Mouse (Mus musculus) hindbrain, embryonic 13.5 days (tissue): ENCODE data around the gene Lrrc31. TPM values are rescaled to one million over a fixed set of nuclear protein-coding genes. Genes with fewer than 3 reads are reported as not detected.

Experiments
- ATAC-seq: fragments of 200-750 bp; cut with Nextera tagmentation; 2 replicates; pipeline ENCODE4 v1.8.0; 2017; ENCODE audit warnings: moderate TSS enrichment; ENCODE audit not compliant: low FRiP score
- H3K27ac ChIP-seq: fragments of 300-500 bp; sonication (generic); 2 replicates; pipeline ENCODE4 v1.5.1; 2015; ENCODE audit warnings: inconsistent platforms, mild to moderate bottlenecking, moderate library complexity
- H3K27me3 ChIP-seq: fragments of 300-500 bp; sonication (generic); 2 replicates; pipeline ENCODE4 v1.6.1; 2015; ENCODE audit warnings: mild to moderate bottlenecking, inconsistent platforms
- H3K36me3 ChIP-seq: fragments of 300-500 bp; sonication (generic); 2 replicates; pipeline ENCODE4 v1.6.1; 2015; ENCODE audit warnings: mild to moderate bottlenecking, inconsistent platforms
- H3K4me1 ChIP-seq: fragments of 300-500 bp; sonication (generic); replicated peaks from 2 replicates; pipeline ENCODE4 v1.6.1; 2015; ENCODE audit warnings: inconsistent platforms
- H3K4me2 ChIP-seq: fragments of 300-500 bp; sonication (generic); 2 replicates; pipeline ENCODE4 v1.6.1; 2015; ENCODE audit warnings: inconsistent platforms, mild to moderate bottlenecking, moderate library complexity
- H3K4me3 ChIP-seq: fragments of 300-500 bp; sonication (generic); 2 replicates; pipeline ENCODE4 v1.5.1; 2015; ENCODE audit warnings: mild to moderate bottlenecking, inconsistent platforms
- H3K9ac ChIP-seq: fragments of 300-500 bp; sonication (generic); 2 replicates; pipeline ENCODE4 v1.6.1; 2015; ENCODE audit warnings: mild to moderate bottlenecking, inconsistent platforms
- H3K9me3 ChIP-seq: fragments of 300-500 bp; sonication (generic); 2 replicates; pipeline ENCODE4 v1.6.1; 2016; ENCODE audit warnings: inconsistent platforms
- WGBS: fragments of 180-500 bp; shearing (Covaris S2); methylation state at CpG from one replicate; pipeline ENCODE4 v1.1.7; 2015; 5-methylcytosine and 5-hydroxymethylcytosine counted together
- polyA plus RNA-seq: library from polyadenylated mRNA; unstranded; fragments of >200 nt; fragmentation: Nextera tagmentation; extraction: Ambion mirVana; gene quantifications from 2 replicates; pipeline ENCODE4 v1.2.1, GENCODE M21; 2015

Lrrc31 gene
- polyA plus RNA-seq, 1 experiment from 2014 or later: 0.39 TPM

GRCm38 (mm10) chr3:30722461-30722860 is 22.8 kb upstream of the Lrrc31 start:
- Histone ChIP-seq H3K9ac (no peak overlapping the region), H3K36me3 (no peaks in the 10 kb centered on the region), H3K27me3 (no peaks in the 10 kb centered on the region), H3K27ac (no peak overlapping the region), H3K4me3 (no peak overlapping the region), H3K4me1 (peaks cover 4% of the 10 kb centered on the region; the same call in 1 of the 2 replicates), H3K4me2 (no peak overlapping the region), H3K9me3 (no peaks in the 10 kb centered on the region)
- no peak for ATAC-seq
- WGBS: 94% methylated on average over 2 of the region's 2 CpGs

- Histone ChIP-seq H3K4me3 (no peak overlapping the region), H3K4me2 (no peak overlapping the region), H3K36me3 (no peaks in the 10 kb centered on the region), H3K27ac (no peak overlapping the region), H3K4me1 (peaks cover 4% of the 10 kb centered on the region; the same call in 1 of the 2 replicates), H3K27me3 (no peaks in the 10 kb centered on the region), H3K9ac (no peak overlapping the region), H3K9me3 (no peaks in the 10 kb centered on the region)
- WGBS: 82% methylated on average over 4 of the region's 4 CpGs
- ATAC-seq: no peak
Measured at GRCm38 (mm10) chr3:30722036-30722435, 22.4 kb upstream of the Lrrc31 start.

GRCm38 (mm10) chr3:30718649-30719048 is 19.0 kb upstream of the Lrrc31 start:
- WGBS: 95% methylated on average over 3 of the region's 3 CpGs
- no peak for ATAC-seq

GRCm38 (mm10) chr3:30713334-30713733 is 13.7 kb upstream of the Lrrc31 start:
- H3K4me1 ChIP-seq: no peaks in the 10 kb centered on the region
- H3K27ac ChIP-seq: no peak overlapping the region
- no peak overlapping the region for H3K4me2 ChIP-seq
- WGBS: 89% methylated on average over 1 of the region's 1 CpGs
- no peak overlapping the region for H3K9ac ChIP-seq
- no peaks in the 10 kb centered on the region for H3K36me3 ChIP-seq
- H3K4me3 ChIP-seq: no peak overlapping the region
- no peaks in the 10 kb centered on the region for H3K27me3 ChIP-seq
- no peak for ATAC-seq
- H3K9me3 ChIP-seq: no peaks in the 10 kb centered on the region

More at GRCm38 (mm10) chr3:30718649-30719048, 19.0 kb upstream of the Lrrc31 start:
- Histone ChIP-seq H3K4me3 (no peak overlapping the region), H3K27ac (no peak overlapping the region), H3K9ac (no peak overlapping the region), H3K9me3 (no peaks in the 10 kb centered on the region), H3K4me1 (peaks cover 4% of the 10 kb centered on the region; the same call in 1 of the 2 replicates), H3K4me2 (no peak overlapping the region), H3K36me3 (no peaks in the 10 kb centered on the region), H3K27me3 (no peaks in the 10 kb centered on the region)

GRCm38 (mm10) chr3:30710191-30710590 is 10.5 kb upstream of the Lrrc31 start:
- no peaks in the 10 kb centered on the region for H3K9me3 ChIP-seq
- no peak for ATAC-seq
- H3K27ac ChIP-seq: no peak overlapping the region
- H3K36me3 ChIP-seq: no peaks in the 10 kb centered on the region
- H3K27me3 ChIP-seq: no peaks in the 10 kb centered on the region
- H3K4me3 ChIP-seq: no peak overlapping the region
- no peaks in the 10 kb centered on the region for H3K4me1 ChIP-seq
- no peak overlapping the region for H3K9ac ChIP-seq
- WGBS: 87% methylated on average over 6 of the region's 6 CpGs
- no peak overlapping the region for H3K4me2 ChIP-seq

GRCm38 (mm10) chr3:30706614-30707276 is 7.1 kb upstream of the Lrrc31 start:
- H3K9me3 ChIP-seq: no peaks in the 10 kb centered on the region
- no peak overlapping the region for H3K4me2 ChIP-seq
- H3K36me3 ChIP-seq: no peaks in the 10 kb centered on the region
- H3K4me3 ChIP-seq: no peak overlapping the region
- no peak overlapping the region for H3K27ac ChIP-seq
- no peak for ATAC-seq
- H3K4me1 ChIP-seq: no peaks in the 10 kb centered on the region
- 90% methylated on average over 4 of the region's 4 CpGs for WGBS
- H3K27me3 ChIP-seq: no peaks in the 10 kb centered on the region
- H3K9ac ChIP-seq: no peak overlapping the region

GRCm38 (mm10) chr3:30705977-30706376 is 6.3 kb upstream of the Lrrc31 start:
- H3K4me3 ChIP-seq: no peak overlapping the region
- ATAC-seq: no peak
- no peak overlapping the region for H3K9ac ChIP-seq
- no peak overlapping the region for H3K4me2 ChIP-seq
- H3K27me3 ChIP-seq: no peaks in the 10 kb centered on the region
- no peaks in the 10 kb centered on the region for H3K4me1 ChIP-seq
- H3K9me3 ChIP-seq: no peaks in the 10 kb centered on the region
- WGBS: 86% methylated on average over 3 of the region's 3 CpGs
- H3K36me3 ChIP-seq: no peaks in the 10 kb centered on the region
- H3K27ac ChIP-seq: no peak overlapping the region

GRCm38 (mm10) chr3:30697891-30698290 is 1.8 kb downstream of the Lrrc31 start:
- no peak overlapping the region for H3K4me2 ChIP-seq

GRCm38 (mm10) chr3:30696346-30696745 is 3.3 kb downstream of the Lrrc31 start:
- H3K9ac ChIP-seq: no peak overlapping the region
- no peak overlapping the region for H3K4me2 ChIP-seq
- H3K27me3 ChIP-seq: no peaks in the 10 kb centered on the region
- no peak overlapping the region for H3K4me3 ChIP-seq
- H3K27ac ChIP-seq: no peak overlapping the region
- 15% methylated on average over 2 of the region's 2 CpGs for WGBS
- no peaks in the 10 kb centered on the region for H3K9me3 ChIP-seq
- H3K36me3 ChIP-seq: no peaks in the 10 kb centered on the region
- H3K4me1 ChIP-seq: no peaks in the 10 kb centered on the region
- ATAC-seq: no peak

More at GRCm38 (mm10) chr3:30697891-30698290, 1.8 kb downstream of the Lrrc31 start:
- no peak overlapping the region for H3K9ac ChIP-seq
- no peaks in the 10 kb centered on the region for H3K9me3 ChIP-seq
- no peaks in the 10 kb centered on the region for H3K4me1 ChIP-seq
- WGBS: 62% methylated on average over 4 of the region's 4 CpGs
- H3K36me3 ChIP-seq: no peaks in the 10 kb centered on the region
- no peak overlapping the region for H3K27ac ChIP-seq
- no peaks in the 10 kb centered on the region for H3K27me3 ChIP-seq
- ATAC-seq: no peak
- no peak overlapping the region for H3K4me3 ChIP-seq

- Histone ChIP-seq H3K9ac (no peak overlapping the region), H3K27ac (no peak overlapping the region), H3K27me3 (no peaks in the 10 kb centered on the region), H3K4me1 (no peaks in the 10 kb centered on the region), H3K36me3 (no peaks in the 10 kb centered on the region), H3K4me3 (no peak overlapping the region), H3K9me3 (no peaks in the 10 kb centered on the region), H3K4me2 (no peak overlapping the region)
- 100% methylated on average over 2 of the region's 2 CpGs for WGBS
- no peak for ATAC-seq
Measured at GRCm38 (mm10) chr3:30695661-30696060, 4.0 kb downstream of the Lrrc31 start.

- H3K9ac ChIP-seq: no peak overlapping the region
- no peak overlapping the region for H3K4me3 ChIP-seq
- no peaks in the 10 kb centered on the region for H3K4me1 ChIP-seq
- no peaks in the 10 kb centered on the region for H3K9me3 ChIP-seq
- H3K36me3 ChIP-seq: no peaks in the 10 kb centered on the region
- ATAC-seq: no peak
- H3K27me3 ChIP-seq: no peaks in the 10 kb centered on the region
- WGBS: 80% methylated on average over 7 of the region's 7 CpGs
- no peak overlapping the region for H3K4me2 ChIP-seq
- H3K27ac ChIP-seq: no peak overlapping the region
Measured at GRCm38 (mm10) chr3:30690976-30691375, 8.7 kb downstream of the Lrrc31 start.

GRCm38 (mm10) chr3:30687216-30687615 is 12.4 kb downstream of the Lrrc31 start:
- WGBS: 86% methylated on average over 3 of the region's 3 CpGs
- H3K27ac ChIP-seq: no peak overlapping the region
- H3K9ac ChIP-seq: no peak overlapping the region
- H3K4me2 ChIP-seq: no peak overlapping the region
- no peaks in the 10 kb centered on the region for H3K27me3 ChIP-seq
- H3K4me3 ChIP-seq: no peak overlapping the region
- no peaks in the 10 kb centered on the region for H3K36me3 ChIP-seq
- no peaks in the 10 kb centered on the region for H3K9me3 ChIP-seq
- ATAC-seq: no peak
- no peaks in the 10 kb centered on the region for H3K4me1 ChIP-seq

- Histone ChIP-seq H3K27me3 (no peaks in the 10 kb centered on the region), H3K4me1 (no peaks in the 10 kb centered on the region), H3K36me3 (no peaks in the 10 kb centered on the region), H3K9me3 (no peaks in the 10 kb centered on the region), H3K4me3 (no peak overlapping the region), H3K9ac (no peak overlapping the region), H3K27ac (no peak overlapping the region), H3K4me2 (no peak overlapping the region)
- ATAC-seq: no peak
- WGBS: 83% methylated on average over 6 of the region's 6 CpGs
Measured at GRCm38 (mm10) chr3:30683190-30683589, 16.5 kb downstream of the Lrrc31 start.
